Mouse (Mus musculus) mouse trophoblast stem cell (cell line): ENCODE results near the gene Mgp.

ENCODE experiments used
- in situ Hi-C, 2 experiments: fragments of 300-500 bp; cut with MseI, MboI; formaldehyde crosslinking; loops; 2 replicates in 1 of 2; 3 replicates in 1 of 2; pipeline ENCODE4 v1.15.1; 2025

Mgp gene

DNA sequence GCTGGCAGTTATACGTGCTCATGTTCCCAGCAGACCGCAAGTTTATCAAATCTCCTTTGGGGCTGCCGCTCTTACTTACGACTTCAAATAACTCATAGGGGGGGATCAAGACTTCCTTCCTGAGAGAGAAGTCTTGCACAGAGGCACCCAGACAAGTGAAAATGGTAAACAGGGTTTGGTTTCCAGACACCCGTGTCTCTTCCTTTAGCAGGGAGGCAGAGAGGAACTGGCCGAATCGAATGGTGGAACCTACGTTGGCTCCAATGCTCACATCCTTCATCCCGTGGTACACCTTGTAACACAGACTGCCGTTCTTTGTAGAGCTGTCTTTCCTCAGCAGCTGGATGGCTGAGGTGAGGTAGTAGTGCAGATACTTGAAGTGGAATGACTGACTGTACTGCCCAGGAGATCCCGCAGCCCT, 21.3 kb downstream of the Mgp start:
- in situ Hi-C loops, result no loop called here

DNA sequence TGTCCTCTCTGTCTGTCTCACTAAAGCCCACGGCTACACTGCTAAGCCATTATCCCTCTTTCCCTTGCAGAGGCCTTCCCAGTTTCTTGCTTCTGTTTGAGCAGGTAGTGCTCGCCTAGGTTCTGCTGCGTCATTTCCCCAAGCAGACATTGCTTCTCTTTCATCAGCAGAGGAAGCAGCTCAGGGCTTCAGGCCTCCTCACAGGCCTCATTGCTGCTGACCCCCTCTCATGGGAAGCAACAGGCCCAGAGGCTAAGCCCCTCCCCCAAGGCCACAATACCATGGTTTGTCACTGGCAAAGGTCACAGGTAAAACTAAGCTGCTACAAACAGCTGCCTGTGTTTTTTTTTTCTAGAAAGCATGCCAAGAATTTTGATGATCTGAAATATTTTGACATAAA, 22.9 kb downstream of the Mgp start:
- in situ Hi-C loops, result no loop called here

DNA sequence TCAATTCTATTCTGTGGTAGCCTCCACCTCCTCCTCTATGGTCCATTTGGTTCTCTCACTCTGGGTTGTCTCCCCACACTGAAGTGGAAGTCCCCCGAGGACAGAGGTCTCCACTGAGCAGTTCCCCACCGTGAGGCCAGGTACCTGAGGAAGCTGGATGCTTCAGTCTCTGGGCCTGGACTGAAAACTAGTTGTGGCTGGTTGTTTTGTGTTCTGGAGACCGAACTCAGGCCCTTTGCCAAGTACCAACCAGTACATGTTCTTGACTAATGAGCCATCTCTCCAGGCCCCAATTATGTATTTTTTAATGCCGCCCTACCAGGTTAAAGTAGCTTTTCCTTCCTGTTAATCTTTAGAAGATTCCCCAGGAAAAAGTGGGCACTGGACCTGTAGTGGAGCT, 23.3 kb downstream of the Mgp start:
- in situ Hi-C loops, result no loop called here

DNA sequence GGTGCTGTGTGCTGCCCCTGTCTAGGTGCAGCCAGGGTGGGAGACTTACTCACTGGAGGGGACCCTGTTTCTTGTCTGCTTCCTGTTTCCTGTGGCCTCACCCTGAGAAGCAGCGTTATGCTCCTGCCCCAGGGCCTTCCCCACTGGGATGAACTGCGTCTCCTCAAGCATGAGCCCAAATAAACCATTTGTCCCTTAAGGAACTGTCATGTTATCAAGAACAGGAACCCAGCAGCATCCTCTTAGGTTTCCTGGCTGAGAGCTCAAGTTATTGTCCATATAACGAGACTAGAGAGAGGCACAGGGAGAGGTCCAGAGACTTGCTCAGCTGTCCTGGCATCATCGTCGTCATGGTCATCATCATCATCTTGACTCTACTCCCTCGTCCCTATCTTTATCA, 25.4 kb downstream of the Mgp start:
- in situ Hi-C loops, result no loop called here

GRCm38 (mm10) chr6:136848971-136849370, 26.7 kb downstream of the Mgp start:
- in situ Hi-C loops, result no loop called here

DNA sequence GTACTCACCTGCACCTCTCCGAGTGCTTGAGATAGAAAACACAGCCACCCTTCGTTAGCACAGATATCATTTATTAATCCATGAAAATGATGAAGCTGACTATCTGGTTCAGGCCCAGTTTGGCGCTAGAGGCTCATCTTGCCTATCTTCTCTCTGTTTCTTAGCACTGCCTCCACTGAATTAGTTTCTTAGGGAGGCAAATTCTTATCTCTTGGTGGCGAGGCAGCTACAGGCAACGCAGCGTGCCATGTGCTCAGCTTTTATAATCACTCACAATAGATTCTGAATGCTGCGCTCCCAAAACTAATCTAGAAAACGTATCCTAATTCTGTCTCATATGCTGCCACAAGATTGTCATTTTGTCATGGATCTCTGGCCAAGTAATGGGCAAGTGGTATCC, 27.2 kb downstream of the Mgp start:
- in situ Hi-C loops, result no loop called here

GRCm38 (mm10) chr6:136847790-136848189, 27.8 kb downstream of the Mgp start:
- in situ Hi-C loops, result no loop called here

- in situ Hi-C loops, result no loop called here
These were observed 28.4 kb downstream of the Mgp start for GRCm38 (mm10) chr6:136847267-136847666.

- in situ Hi-C loops, result no loop called here
These were observed 29.7 kb downstream of the Mgp start for GRCm38 (mm10) chr6:136845706-136846480.

DNA sequence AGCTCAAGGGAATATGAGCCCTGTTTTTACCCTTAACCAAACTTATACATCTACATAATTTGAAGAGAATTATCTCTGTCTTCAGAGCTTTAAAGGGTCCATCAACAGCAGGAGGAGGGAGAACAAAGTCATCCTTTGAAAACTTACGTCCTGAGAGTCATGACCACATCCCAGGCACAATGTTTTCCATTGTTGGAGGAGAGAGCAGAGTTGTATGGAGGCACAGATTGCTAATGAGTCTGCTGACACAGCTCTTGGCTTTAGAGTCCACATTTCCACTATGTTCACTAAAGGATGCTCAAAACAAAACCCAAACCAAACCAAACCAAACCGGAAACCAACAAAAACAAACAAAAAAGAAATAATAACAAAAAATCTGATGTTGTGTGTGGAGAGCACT, 30.7 kb downstream of the Mgp start:
- in situ Hi-C loops, result no loop called here

DNA sequence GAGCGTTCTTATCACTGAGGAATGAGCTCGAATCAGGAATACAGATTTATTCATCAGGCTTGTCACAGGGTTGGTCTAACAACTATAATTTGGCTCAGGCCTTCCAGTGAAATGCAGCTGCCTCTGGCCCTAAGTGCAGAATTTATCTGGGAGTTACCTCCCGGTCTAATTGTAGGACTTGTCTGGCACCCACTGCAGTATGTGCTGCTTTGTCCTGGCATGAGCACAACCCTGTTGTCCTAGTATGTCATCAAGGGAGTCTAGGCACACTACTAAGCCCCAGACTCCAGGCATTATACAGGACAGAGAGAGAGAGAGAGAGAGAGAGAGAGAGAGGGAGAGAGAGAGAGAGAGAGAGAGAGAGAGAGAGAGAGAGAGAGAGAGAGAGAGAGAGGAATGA, 38.3 kb downstream of the Mgp start:
- in situ Hi-C loops, result no loop called here

DNA sequence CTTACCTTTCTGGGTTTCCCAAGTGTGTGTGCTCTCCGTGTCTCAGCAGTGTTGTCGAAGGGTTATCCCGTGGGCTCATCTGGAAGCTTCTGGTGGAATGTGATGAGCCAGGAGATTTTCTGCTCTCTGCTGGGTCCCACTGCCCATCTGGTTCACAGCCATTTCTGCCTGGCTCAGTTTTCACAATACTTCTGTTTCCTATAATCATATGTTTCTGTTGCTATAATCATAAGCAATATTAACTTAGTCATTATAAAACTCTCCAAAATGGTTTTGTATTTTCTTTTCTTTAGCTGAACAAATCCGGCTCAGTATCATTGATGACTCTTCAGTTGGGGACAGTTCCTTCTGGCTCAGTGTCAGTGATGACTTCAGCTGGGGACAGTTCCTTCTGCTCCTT, 40.3 kb downstream of the Mgp start, which contains the start of gene Smco3:
Smco3 (minus strand) TSS at position 101 of the 400 bp plus-strand sequence.
- in situ Hi-C loops, result no loop called here

GRCm38 (mm10) chr6:136831712-136832111, 43.9 kb downstream of the Mgp start:
- in situ Hi-C loops, result no loop called here

GRCm38 (mm10) chr6:136828681-136829080, 46.9 kb downstream of the Mgp start:
- in situ Hi-C loops, result no loop called here

- in situ Hi-C loops, result no loop called here
These were observed 47.6 kb downstream of the Mgp start, which contains the start of gene Wbp11 for GRCm38 (mm10) chr6:136827881-136828561. TSS of gene Wbp11 (minus strand) at chr6:136828233.

- in situ Hi-C loops, result no loop called here
These were observed 48.1 kb downstream of the Mgp start, which contains the start of gene BC049715 for GRCm38 (mm10) chr6:136827516-136827880. TSS of gene BC049715 (plus strand) at chr6:136827626.

GRCm38 (mm10) chr6:136827116-136827515, 48.5 kb downstream of the Mgp start:
- in situ Hi-C loops, result no loop called here

DNA sequence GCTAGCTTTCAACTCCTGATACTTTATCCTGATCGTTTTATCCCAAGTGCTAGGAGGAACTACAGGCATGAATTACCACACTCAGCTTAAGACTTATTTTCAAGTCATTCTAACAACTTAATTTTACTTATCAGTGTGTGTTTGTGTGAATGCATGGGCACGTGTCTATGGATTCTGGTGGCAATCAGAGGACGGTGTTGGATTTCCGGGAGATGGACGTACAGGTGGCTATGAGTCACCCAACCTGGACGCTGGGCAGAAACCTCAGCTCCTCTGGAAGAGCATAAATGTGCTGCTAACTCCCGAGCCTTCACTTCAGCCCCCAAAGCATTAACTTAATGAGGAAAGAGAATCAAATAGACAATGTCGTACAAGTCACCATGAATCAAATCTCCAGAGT, 50.6 kb downstream of the Mgp start:
- in situ Hi-C loops, result no loop called here
